Mouse (Mus musculus): ENCODE measurements at regions not wholly inside any gene's neighbourhood (a gene's known extent, or its start where the extent isn't known, plus 50 kb on each side); places are given as distances from the start of the nearest gene placed in this dataset.

DNA sequence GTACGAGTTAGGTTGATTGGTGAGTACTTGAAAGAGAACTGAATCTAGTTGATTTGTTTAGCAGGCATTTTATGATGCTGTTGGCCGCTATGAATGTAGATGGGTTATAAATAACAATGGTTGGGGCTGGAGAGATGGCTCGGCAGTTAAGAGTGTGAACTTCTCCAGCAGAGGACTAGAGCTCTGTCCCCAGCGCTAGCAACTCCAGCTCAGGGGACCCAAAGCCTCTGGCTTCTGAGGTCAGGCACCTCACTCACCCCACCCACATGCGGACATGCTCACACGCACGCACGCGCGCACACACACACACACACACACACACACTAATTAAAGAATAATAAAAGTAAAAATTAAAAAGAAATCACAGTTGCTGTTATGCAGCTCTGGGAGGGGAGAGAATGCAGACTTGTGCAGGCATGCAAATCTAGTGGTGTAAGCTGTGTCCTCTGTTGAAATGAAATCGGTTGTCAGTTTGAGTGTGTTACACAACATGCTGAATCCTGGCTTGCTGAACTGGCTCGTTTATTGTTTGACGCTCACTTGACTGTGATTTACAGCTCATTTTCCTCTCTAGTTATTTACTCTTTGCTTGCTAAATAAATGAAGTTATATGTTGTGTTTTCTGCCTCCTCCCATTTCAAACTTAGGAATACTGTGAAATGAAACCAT, 89.8 kb downstream of the Kcnrg start:
- H3K4me3 ChIP-seq (ENCODE audit: insufficient read depth, poor library complexity, severe bottlenecking): no peak overlapping the region
- TF ChIP-seq FOSL1 (IDR thresholded peaks at IDR 0.05; ENCODE audit: insufficient read depth, low read length, poor library complexity, severe bottlenecking): no peak
- no peak for TF ChIP-seq MYOD1 (IDR thresholded peaks at IDR 0.05; ENCODE audit: control insufficient read depth, insufficient read length, low read depth)
- TF ChIP-seq CTCF (IDR thresholded peaks at IDR 0.05; ENCODE audit: control insufficient read depth, insufficient read depth, insufficient read length): no peak
- no peak for TF ChIP-seq USF1 (IDR thresholded peaks at IDR 0.05; ENCODE audit: low read depth)

GRCm38 (mm10) chr14:61697704-61698103, 90.4 kb downstream of the Kcnrg start:
- no peak for TF ChIP-seq CTCF (IDR thresholded peaks at IDR 0.05; ENCODE audit: control insufficient read depth, insufficient read depth, insufficient read length)
- no peak for TF ChIP-seq FOSL1 (IDR thresholded peaks at IDR 0.05; ENCODE audit: insufficient read depth, low read length, poor library complexity, severe bottlenecking)
- TF ChIP-seq MYOD1 (IDR thresholded peaks at IDR 0.05; ENCODE audit: control insufficient read depth, insufficient read length, low read depth): no peak
- no peak for TF ChIP-seq CEBPB (IDR thresholded peaks at IDR 0.05; ENCODE audit: low read depth)
- TF ChIP-seq MYOG (IDR thresholded peaks at IDR 0.05; ENCODE audit: control insufficient read depth, extremely low read depth, insufficient read length): no peak
- TF ChIP-seq MAX (IDR thresholded peaks at IDR 0.05): no peak
- no peak for TF ChIP-seq USF1 (IDR thresholded peaks at IDR 0.05; ENCODE audit: low read depth)
- Histone ChIP-seq H3K4me3 (ENCODE audit: insufficient read depth, poor library complexity, severe bottlenecking) (no peak overlapping the region), H3ac (ENCODE audit: control insufficient read depth, insufficient read length, low read depth) (no peak overlapping the region), H3K79me2 (ENCODE audit: control insufficient read depth, insufficient read depth) (no peaks in the 10 kb centered on the region), H3K27me3 (ENCODE audit: control insufficient read depth, insufficient read depth, insufficient read length) (no peaks in the 10 kb centered on the region), H3K36me3 (ENCODE audit: control insufficient read depth, insufficient read depth) (no peaks in the 10 kb centered on the region), H3K79me3 (ENCODE audit: low read depth) (no peaks in the 10 kb centered on the region)

More for the DNA sequence above, 89.8 kb downstream of the Kcnrg start:
- H3ac ChIP-seq (ENCODE audit: control insufficient read depth, insufficient read length, low read depth): no peak overlapping the region
- no peaks in the 10 kb centered on the region for H3K79me3 ChIP-seq (ENCODE audit: low read depth)
- no peaks in the 10 kb centered on the region for H3K27me3 ChIP-seq (ENCODE audit: control insufficient read depth, insufficient read depth, insufficient read length)
- no peaks in the 10 kb centered on the region for H3K36me3 ChIP-seq (ENCODE audit: control insufficient read depth, insufficient read depth)
- H3K79me2 ChIP-seq (ENCODE audit: control insufficient read depth, insufficient read depth): no peaks in the 10 kb centered on the region

GRCm38 (mm10) chr14:61698358-61699055, 91.2 kb downstream of the Kcnrg start:
- TF ChIP-seq MAX (IDR thresholded peaks at IDR 0.05) (no peak), CTCF (IDR thresholded peaks at IDR 0.05; ENCODE audit: control insufficient read depth, insufficient read depth, insufficient read length) (no peak), USF1 (IDR thresholded peaks at IDR 0.05; ENCODE audit: low read depth) (no peak), FOSL1 (IDR thresholded peaks at IDR 0.05; ENCODE audit: insufficient read depth, low read length, poor library complexity, severe bottlenecking) (no peak), CEBPB (IDR thresholded peaks at IDR 0.05; ENCODE audit: low read depth) (no peak), MYOD1 (IDR thresholded peaks at IDR 0.05; ENCODE audit: control insufficient read depth, insufficient read length, low read depth) (no peak), MYOG (IDR thresholded peaks at IDR 0.05; ENCODE audit: control insufficient read depth, extremely low read depth, insufficient read length) (no peak)
- H3K4me3 ChIP-seq (ENCODE audit: insufficient read depth, poor library complexity, severe bottlenecking): no peak overlapping the region
- H3K36me3 ChIP-seq (ENCODE audit: control insufficient read depth, insufficient read depth): no peaks in the 10 kb centered on the region
- no peaks in the 10 kb centered on the region for H3K79me2 ChIP-seq (ENCODE audit: control insufficient read depth, insufficient read depth)
- H3ac ChIP-seq (ENCODE audit: control insufficient read depth, insufficient read length, low read depth): peak overlapping the region; percentile 23
- H3K79me3 ChIP-seq (ENCODE audit: low read depth): no peaks in the 10 kb centered on the region
- H3K27me3 ChIP-seq (ENCODE audit: control insufficient read depth, insufficient read depth, insufficient read length): no peaks in the 10 kb centered on the region

GRCm38 (mm10) chr14:61699638-61700037, 92.4 kb downstream of the Kcnrg start:
- Histone ChIP-seq H3K27me3 (ENCODE audit: control insufficient read depth, insufficient read depth, insufficient read length) (no peaks in the 10 kb centered on the region), H3K79me3 (ENCODE audit: low read depth) (no peaks in the 10 kb centered on the region), H3K4me3 (ENCODE audit: insufficient read depth, poor library complexity, severe bottlenecking) (no peak overlapping the region), H3K79me2 (ENCODE audit: control insufficient read depth, insufficient read depth) (no peaks in the 10 kb centered on the region), H3K36me3 (ENCODE audit: control insufficient read depth, insufficient read depth) (no peaks in the 10 kb centered on the region), H3ac (ENCODE audit: control insufficient read depth, insufficient read length, low read depth) (no peak overlapping the region)
- TF ChIP-seq CEBPB (IDR thresholded peaks at IDR 0.05; ENCODE audit: low read depth): no peak
- no peak for TF ChIP-seq CTCF (IDR thresholded peaks at IDR 0.05; ENCODE audit: control insufficient read depth, insufficient read depth, insufficient read length)

DNA sequence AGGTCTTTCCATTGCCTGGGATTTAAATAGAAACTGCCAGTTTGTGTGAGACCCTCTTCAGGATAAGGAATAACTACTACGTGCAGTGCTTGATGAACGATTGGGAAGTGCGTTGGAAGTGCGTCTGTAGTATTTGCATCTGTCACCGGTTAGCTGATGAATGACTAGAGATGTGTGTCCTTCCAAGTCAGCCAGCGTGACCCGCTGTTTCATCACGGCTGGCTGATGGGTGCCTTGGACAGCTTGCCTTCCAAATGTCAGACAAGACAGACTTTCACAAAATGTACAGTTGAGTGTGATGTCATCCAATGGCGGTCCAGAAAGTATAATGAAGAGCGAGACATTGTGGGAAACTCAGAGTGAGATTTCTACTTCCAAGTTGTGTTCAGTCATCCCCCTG, 93.9 kb downstream of the Kcnrg start:
- H3K79me3 ChIP-seq (ENCODE audit: low read depth): no peaks in the 10 kb centered on the region
- H3ac ChIP-seq (ENCODE audit: control insufficient read depth, insufficient read length, low read depth): no peak overlapping the region
- no peak overlapping the region for H3K4me3 ChIP-seq (ENCODE audit: insufficient read depth, poor library complexity, severe bottlenecking)
- H3K79me2 ChIP-seq (ENCODE audit: control insufficient read depth, insufficient read depth): no peaks in the 10 kb centered on the region
- no peaks in the 10 kb centered on the region for H3K27me3 ChIP-seq (ENCODE audit: control insufficient read depth, insufficient read depth, insufficient read length)
- no peaks in the 10 kb centered on the region for H3K36me3 ChIP-seq (ENCODE audit: control insufficient read depth, insufficient read depth)
- no peak for TF ChIP-seq MYOD1 (IDR thresholded peaks at IDR 0.05; ENCODE audit: control insufficient read depth, insufficient read length, low read depth)
- no peak for TF ChIP-seq CEBPB (IDR thresholded peaks at IDR 0.05; ENCODE audit: low read depth)
- no peak for TF ChIP-seq USF1 (IDR thresholded peaks at IDR 0.05; ENCODE audit: low read depth)
- no peak for TF ChIP-seq FOSL1 (IDR thresholded peaks at IDR 0.05; ENCODE audit: insufficient read depth, low read length, poor library complexity, severe bottlenecking)
- TF ChIP-seq MAX (IDR thresholded peaks at IDR 0.05): no peak
- no peak for TF ChIP-seq MYOG (IDR thresholded peaks at IDR 0.05; ENCODE audit: control insufficient read depth, extremely low read depth, insufficient read length)
- TF ChIP-seq CTCF (IDR thresholded peaks at IDR 0.05; ENCODE audit: control insufficient read depth, insufficient read depth, insufficient read length): no peak

GRCm38 (mm10) chr14:61703916-61704315, 96.7 kb downstream of the Kcnrg start:
- H3K27me3 ChIP-seq (ENCODE audit: control insufficient read depth, insufficient read depth, insufficient read length): no peaks in the 10 kb centered on the region
- no peak overlapping the region for H3ac ChIP-seq (ENCODE audit: control insufficient read depth, insufficient read length, low read depth)
- no peaks in the 10 kb centered on the region for H3K79me2 ChIP-seq (ENCODE audit: control insufficient read depth, insufficient read depth)
- H3K79me3 ChIP-seq (ENCODE audit: low read depth): no peaks in the 10 kb centered on the region
- H3K4me3 ChIP-seq (ENCODE audit: insufficient read depth, poor library complexity, severe bottlenecking): no peak overlapping the region
- TF ChIP-seq MAX (IDR thresholded peaks at IDR 0.05) (no peak), CTCF (IDR thresholded peaks at IDR 0.05; ENCODE audit: control insufficient read depth, insufficient read depth, insufficient read length) (no peak), MYOD1 (IDR thresholded peaks at IDR 0.05; ENCODE audit: control insufficient read depth, insufficient read length, low read depth) (no peak), CEBPB (IDR thresholded peaks at IDR 0.05; ENCODE audit: low read depth) (no peak), FOSL1 (IDR thresholded peaks at IDR 0.05; ENCODE audit: insufficient read depth, low read length, poor library complexity, severe bottlenecking) (no peak), USF1 (IDR thresholded peaks at IDR 0.05; ENCODE audit: low read depth) (no peak), MYOG (IDR thresholded peaks at IDR 0.05; ENCODE audit: control insufficient read depth, extremely low read depth, insufficient read length) (no peak)
- no peaks in the 10 kb centered on the region for H3K36me3 ChIP-seq (ENCODE audit: control insufficient read depth, insufficient read depth)

Data from C2C12 (cell line).